Mouse (Mus musculus): ENCODE measurements at regions not wholly inside any gene's neighbourhood (a gene's known extent, or its start where the extent isn't known, plus 50 kb on each side); places are given as distances from the start of the nearest gene placed in this dataset.

DNA sequence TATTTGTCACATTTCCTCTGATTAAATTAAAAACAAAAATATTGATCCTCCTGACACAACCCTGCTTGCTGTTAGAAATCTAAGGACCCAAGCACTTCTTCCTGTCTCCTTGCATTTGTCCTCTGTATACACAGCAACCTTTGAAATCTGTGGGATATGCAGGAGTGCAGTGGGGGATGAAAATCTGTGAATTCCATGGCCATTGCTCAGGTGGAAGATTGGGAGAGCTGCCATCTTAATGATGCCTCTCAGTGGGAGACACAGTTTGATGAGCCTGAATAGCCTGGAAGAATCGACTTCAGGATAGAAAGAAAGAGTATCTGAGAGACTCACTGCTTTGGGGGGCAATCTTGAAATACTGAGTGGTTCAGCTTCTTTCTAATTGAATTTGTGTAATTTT is 147.0 kb upstream of the Fign start:
- intact Hi-C loops (cut with DNase I), result no loop called here
- DNase-seq, result peak; percentile 34

Measured in left cerebral cortex, postnatal 4 days (tissue).